Mouse (Mus musculus): ENCODE measurements around the gene Pamr1.

DNA sequence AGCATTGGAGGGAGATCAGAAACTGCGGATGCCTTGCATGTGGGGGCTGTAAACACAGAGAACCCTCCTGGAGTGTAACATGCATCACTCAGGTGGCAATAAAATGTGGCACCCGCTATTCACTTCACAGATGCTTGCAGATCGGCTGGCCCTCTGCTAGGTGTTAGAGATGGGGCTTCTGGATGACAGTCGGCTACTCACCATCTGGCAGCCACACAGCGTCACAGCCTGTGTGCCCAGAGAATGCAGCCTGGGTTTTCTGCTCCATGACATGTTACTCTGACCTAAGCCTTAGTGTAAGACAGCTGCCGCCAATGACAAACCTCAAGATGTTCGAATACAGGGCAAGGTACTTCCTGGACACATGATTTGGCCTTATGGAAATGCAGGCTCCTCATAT, 131.5 kb downstream of the Pamr1 start:
- TF ChIP-seq POLR2A (IDR thresholded peaks at IDR 0.05; ENCODE audit: borderline replicate concordance, insufficient read depth, low read length) = no peak
- TF ChIP-seq CTCF (IDR thresholded peaks at IDR 0.05; ENCODE audit: borderline replicate concordance, insufficient read depth, low read depth, low read length) = no peak

All from cerebellum, adult 2 months (tissue).